Mouse (Mus musculus): Measurements from ENCODE around the gene Esam. TPM values are rescaled to one million over a fixed set of nuclear protein-coding genes. Genes with fewer than 3 reads are reported as not detected.

Esam gene
- polyA plus RNA-seq, 1 experiment from 2014 or later: 34.1 TPM

DNA sequence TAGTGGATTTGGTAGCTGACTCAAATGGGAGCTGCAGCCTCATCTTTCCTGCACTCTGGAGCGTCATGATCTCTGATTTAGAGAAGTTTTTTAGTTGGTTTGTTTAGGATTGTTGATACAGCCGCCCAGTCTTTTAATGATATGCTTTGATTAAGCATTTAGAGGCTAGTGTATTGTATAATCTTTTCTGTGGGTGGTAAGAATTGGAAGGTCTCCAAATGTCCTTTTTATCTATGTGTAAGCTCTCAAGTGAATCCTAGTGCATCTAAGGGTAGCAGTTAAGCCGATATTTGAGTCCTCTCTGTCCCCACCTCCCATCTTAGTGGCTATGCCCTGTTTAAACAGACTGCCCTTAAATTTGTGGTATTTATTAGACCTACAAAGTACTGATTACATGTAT is 13.4 kb upstream of the Esam start:
- no peak for DNase-seq (ENCODE audit: low spot score)
- 94% methylated on average over 3 of the region's 3 CpGs for WGBS
- Histone ChIP-seq H3K9me3 (no peaks in the 10 kb centered on the region), H3K4me3 (no peak overlapping the region), H3K36me3 (peaks cover 17% of the 10 kb centered on the region), H3K4me1 (replicated peaks) (no peaks in the 10 kb centered on the region), H3K27me3 (ENCODE audit: insufficient read depth, poor library complexity, severe bottlenecking) (no peaks in the 10 kb centered on the region), H3K27ac (no peak overlapping the region)

DNA sequence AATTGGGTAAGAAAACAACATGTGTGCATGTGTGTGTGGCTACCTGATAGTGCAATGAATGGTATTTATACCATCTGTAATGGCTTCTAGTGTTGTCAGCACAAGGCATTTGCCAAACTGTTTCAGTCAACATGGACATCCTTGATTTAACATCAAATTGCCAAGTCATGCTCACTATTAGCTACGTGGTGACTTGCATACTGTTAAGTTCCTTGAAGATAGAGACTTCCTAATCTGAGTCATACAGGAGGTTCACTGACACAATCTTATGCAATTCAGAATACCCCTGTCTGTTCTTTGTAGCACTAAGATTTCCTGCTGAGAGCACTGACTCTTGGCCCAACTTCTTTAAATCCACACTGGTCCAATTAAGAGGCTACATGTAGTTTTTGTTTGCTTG is 10.4 kb upstream of the Esam start:
- Histone ChIP-seq H3K4me1 (replicated peaks) (no peaks in the 10 kb centered on the region), H3K9me3 (no peaks in the 10 kb centered on the region), H3K27ac (no peak overlapping the region), H3K36me3 (peaks cover 45% of the 10 kb centered on the region), H3K4me3 (no peak overlapping the region), H3K27me3 (ENCODE audit: insufficient read depth, poor library complexity, severe bottlenecking) (no peaks in the 10 kb centered on the region)
- no peak for DNase-seq (ENCODE audit: low spot score)
- 94% methylated on average over 1 of the region's 1 CpGs for WGBS

DNA sequence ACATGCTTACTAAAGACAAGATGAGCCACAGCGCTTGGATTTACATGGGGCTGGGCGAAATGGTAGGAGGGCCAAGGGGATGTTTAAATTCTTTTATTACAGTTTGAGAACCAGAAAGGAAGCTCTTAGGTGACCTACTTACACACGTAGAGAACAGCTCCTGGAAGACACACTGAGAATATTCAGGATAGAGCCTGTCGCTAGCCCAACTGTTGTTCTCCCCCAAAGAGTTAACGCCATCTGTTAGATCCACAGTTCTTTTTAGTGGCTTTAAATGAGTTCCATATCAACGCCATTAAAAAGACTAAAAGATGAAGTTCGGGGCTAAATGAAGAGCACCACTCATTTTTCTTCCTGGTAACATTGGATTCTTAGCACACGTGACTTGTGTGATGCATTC is 8.9 kb upstream of the Esam start:
- DNase-seq (ENCODE audit: low spot score): no peak
- Histone ChIP-seq H3K4me3 (no peak overlapping the region), H3K27ac (no peak overlapping the region), H3K27me3 (ENCODE audit: insufficient read depth, poor library complexity, severe bottlenecking) (no peaks in the 10 kb centered on the region), H3K9me3 (no peaks in the 10 kb centered on the region), H3K4me1 (replicated peaks) (no peaks in the 10 kb centered on the region), H3K36me3 (peaks cover 59% of the 10 kb centered on the region)
- WGBS: 92% methylated on average over 8 of the region's 8 CpGs

- DNase-seq (ENCODE audit: low spot score): no peak
- Histone ChIP-seq H3K4me1 (replicated peaks) (no peaks in the 10 kb centered on the region), H3K4me3 (no peak overlapping the region), H3K9me3 (no peaks in the 10 kb centered on the region), H3K36me3 (peaks cover 69% of the 10 kb centered on the region), H3K27me3 (ENCODE audit: insufficient read depth, poor library complexity, severe bottlenecking) (no peaks in the 10 kb centered on the region), H3K27ac (no peak overlapping the region)
- WGBS: 96% methylated on average over 2 of the region's 2 CpGs
Observed at GRCm38 (mm10) chr9:37519995-37520394, 7.9 kb upstream of the Esam start.

DNA sequence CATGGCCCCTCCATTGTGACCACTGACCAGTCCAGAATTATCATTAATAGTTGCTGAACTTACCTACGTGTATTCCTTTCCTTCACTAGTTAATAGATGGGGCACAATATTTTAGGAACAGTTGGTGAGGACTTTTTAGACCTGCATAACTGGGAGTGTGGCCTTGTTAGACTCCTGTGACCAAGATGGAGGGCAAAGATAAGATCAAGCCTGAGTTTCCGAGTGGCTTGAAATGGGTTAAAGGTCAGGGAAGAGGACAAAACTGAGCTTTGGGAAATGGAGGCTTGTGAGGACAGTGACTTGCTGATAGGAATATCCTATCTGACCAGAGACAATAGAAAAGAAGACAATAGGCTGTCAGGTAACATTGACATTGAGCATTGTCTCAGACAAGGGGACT is 2.4 kb upstream of the Esam start:
- Histone ChIP-seq H3K27me3 (ENCODE audit: insufficient read depth, poor library complexity, severe bottlenecking) (peaks cover 51% of the 10 kb centered on the region), H3K36me3 (peaks cover 59% of the 10 kb centered on the region), H3K9me3 (no peaks in the 10 kb centered on the region), H3K4me1 (replicated peaks) (peaks cover 24% of the 10 kb centered on the region), H3K4me3 (no peak overlapping the region), H3K27ac (no peak overlapping the region)
- DNase-seq (ENCODE audit: low spot score): no peak
- 86% methylated on average over 2 of the region's 2 CpGs for WGBS

DNA sequence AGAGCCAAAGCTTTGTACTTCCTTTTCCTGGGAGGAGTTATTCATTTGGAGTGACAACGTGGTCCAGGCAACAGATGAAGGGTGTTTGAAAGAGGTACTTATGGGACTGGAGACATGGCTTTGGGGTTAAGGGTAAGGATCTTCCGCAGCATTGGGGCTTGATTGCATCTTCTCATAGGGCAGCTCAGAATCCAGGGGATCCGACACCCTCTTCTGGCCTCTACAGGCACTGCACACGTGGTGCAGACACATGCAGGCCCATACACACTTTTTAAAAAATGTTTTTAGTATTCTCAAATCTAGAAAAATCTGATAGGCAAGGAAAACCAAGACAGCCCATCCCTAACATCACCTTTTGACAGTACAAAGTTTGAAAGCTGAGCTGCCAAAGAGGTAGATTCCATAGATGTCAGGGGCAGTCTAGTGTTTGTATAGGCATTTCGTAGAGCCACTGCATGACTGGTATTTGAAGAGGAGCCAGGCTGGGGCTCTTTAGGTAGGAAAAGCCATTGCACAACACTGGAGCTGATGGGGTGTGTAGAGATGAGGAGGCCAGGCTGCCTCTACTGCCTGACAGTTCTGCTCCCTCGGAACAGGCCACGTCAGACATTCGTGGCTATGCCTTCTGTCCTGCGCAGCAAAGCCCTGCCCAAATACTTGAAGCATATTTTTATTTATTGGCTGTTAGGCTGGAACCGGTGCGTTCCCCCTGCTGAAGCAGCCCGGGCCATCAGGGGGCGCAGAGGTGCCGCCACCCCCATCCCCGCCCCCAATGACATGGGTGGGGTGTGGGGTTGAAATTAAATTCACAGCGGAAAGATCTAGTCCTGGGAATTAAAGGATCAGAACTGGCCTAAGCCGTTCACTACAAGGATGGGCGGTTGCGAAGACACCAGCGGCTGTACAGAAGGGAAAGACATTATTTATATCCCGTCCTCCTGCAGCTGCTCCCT is 1.2 kb upstream of the Esam start:
- 20% methylated on average over 21 of the region's 21 CpGs for WGBS
- peaks cover 35% of the 10 kb centered on the region for H3K4me1 ChIP-seq (replicated peaks)
- H3K36me3 ChIP-seq: peaks cover 49% of the 10 kb centered on the region
- H3K27ac ChIP-seq: no peak overlapping the region
- no peaks in the 10 kb centered on the region for H3K9me3 ChIP-seq
- H3K4me3 ChIP-seq: peak overlapping the region; percentile 42; the same call in 1 of the 2 replicates
- peaks cover 64% of the 10 kb centered on the region for H3K27me3 ChIP-seq (ENCODE audit: insufficient read depth, poor library complexity, severe bottlenecking)
- DNase-seq (ENCODE audit: low spot score): peak; percentile 30

DNA sequence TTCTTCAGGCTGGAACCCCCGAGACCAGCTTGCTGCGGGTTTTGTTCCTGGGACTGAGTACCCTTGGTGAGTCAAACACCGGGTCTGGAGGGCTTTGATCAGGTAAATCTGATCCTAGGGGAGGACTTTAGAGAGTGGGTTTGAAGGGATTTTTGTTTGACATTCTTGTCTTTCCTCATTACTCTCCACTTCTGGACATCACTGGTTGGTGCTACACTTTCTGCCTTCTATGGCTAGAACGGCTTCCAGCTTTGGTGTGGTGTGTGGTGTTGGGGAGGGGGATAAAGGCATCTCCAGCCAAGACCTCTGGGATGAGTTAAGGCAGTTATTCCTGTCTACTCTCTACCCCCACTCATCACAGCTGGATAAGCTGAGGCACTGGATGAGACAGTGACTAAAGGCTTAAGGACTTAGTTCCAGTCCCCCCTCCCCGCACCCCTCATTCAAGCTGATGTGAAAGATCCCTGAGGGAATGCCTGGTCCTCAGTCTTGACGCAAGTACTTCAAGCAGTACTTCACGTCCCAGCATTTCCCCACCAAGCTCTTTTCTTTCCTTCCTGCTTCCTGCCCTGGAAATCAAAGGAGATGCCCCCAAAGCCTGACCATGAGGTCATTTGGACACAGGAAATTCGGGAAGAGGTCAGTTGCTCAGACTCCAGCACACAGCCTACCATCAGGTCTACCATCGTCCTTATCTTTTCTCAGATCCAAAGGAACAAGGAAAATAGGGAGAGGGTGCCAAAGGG is 520 bp downstream of the Esam start:
- H3K27ac ChIP-seq: 0 out of 2 replicates have a peak overlapping the region, but pooled peaks have one; percentile 3

DNA sequence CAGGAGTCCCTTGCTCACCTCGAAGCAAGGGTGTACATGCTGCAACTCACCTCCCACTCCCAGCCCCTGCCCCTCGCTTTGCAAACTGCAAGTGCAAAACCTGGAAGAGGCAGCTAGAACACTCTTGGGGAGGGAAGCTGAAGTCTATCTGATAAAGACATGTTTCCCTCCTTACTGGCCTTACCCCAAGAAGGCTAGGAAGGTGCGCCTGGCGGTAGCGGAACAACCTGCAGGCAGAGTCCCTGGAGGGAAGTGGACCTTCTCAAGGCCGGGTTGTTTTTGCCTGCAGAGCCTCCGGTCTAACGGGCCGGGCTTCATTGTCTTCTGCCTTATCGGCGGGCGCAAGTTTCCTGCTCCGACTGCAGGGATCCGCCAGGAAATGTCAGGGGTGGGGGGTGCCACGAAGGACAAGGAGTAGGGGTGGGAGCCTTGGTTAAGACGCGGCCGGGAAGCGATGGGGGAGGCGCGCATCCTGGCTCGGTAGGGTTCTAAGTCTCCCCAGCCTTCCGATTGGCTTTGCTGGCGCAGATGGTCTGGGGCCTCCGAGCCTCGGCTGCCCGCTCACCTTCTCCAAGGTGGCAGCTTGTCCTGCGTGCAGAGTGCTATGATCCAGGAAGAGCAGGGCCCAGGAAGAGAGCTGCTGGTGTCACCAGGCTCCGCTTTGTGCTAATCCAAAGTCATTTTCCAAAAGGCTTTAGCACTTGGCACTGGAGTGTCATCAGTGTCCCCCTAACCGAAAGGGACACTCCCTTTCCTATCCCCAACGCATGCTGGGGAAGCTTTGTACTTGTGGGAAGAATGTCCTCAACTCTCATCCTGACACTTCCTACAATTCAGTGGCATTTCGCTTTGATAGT is 2.4 kb downstream of the Esam start:
- H3K4me1 ChIP-seq (replicated peaks): peaks cover 35% of the 10 kb centered on the region
- H3K27me3 ChIP-seq (ENCODE audit: insufficient read depth, poor library complexity, severe bottlenecking): peaks cover 87% of the 10 kb centered on the region
- peaks cover 15% of the 10 kb centered on the region for H3K36me3 ChIP-seq
- no peaks in the 10 kb centered on the region for H3K9me3 ChIP-seq
- peak overlapping the region; percentile 29; the same call in 1 of the 2 replicates for H3K27ac ChIP-seq
- peak; percentile 55 for DNase-seq (ENCODE audit: low spot score)
- H3K4me3 ChIP-seq: peak overlapping the region; percentile 48
- under 1% methylated on average over 32 of the region's 32 CpGs for WGBS

More for the DNA sequence above, 520 bp downstream of the Esam start:
- peaks cover 32% of the 10 kb centered on the region for H3K36me3 ChIP-seq
- peak overlapping the region; percentile 42 for H3K4me3 ChIP-seq
- H3K4me1 ChIP-seq (replicated peaks): peaks cover 35% of the 10 kb centered on the region
- no peaks in the 10 kb centered on the region for H3K9me3 ChIP-seq
- H3K27me3 ChIP-seq (ENCODE audit: insufficient read depth, poor library complexity, severe bottlenecking): peaks cover 81% of the 10 kb centered on the region
- DNase-seq (ENCODE audit: low spot score): no peak
- WGBS: 18% methylated on average over 9 of the region's 9 CpGs

DNA sequence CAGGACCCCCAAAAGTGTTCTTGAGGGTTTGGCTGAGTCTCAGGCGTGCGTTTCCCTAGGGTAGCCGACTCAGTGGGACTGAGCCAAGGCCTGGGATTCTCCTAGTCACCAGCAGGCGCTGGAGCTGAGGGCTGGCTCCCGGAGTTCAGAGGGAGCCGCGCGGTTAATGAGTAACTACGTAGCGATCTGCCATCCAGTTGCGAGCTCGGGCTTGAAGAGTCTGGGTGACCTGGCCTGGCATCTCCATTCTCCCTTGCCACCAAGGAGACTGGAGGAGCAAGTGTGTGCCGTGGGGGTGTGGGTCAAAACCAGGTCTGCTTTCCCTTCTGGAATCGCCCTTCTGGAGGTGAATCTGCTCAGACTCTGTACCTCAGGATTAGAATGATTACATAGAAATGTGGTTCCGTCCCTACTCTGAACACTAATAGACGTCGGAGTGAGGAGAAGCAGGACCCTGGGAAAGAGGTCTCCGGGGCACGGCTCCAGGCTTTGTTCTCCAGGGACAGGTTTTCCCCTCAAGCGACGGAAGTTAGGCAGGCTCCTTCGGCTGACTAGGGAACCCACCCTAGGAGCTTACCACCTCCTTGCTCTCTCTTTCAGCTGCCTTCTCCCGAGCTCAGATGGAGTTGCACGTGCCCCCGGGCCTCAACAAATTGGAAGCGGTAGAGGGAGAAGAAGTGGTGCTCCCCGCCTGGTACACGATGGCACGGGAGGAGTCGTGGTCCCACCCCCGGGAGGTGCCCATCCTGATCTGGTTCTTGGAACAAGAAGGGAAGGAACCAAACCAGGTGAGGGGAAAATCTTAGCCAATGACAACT is 3.2 kb downstream of the Esam start:
- peaks cover 6% of the 10 kb centered on the region; the same call in 1 of the 2 replicates for H3K36me3 ChIP-seq
- H3K4me3 ChIP-seq: peak overlapping the region; percentile 48
- H3K4me1 ChIP-seq (replicated peaks): peaks cover 35% of the 10 kb centered on the region
- peaks cover 79% of the 10 kb centered on the region for H3K27me3 ChIP-seq (ENCODE audit: insufficient read depth, poor library complexity, severe bottlenecking)
- 0 out of 2 replicates have a peak overlapping the region, but pooled peaks have one; percentile 23 for H3K27ac ChIP-seq
- H3K9me3 ChIP-seq: no peaks in the 10 kb centered on the region
- 2% methylated on average over 31 of the region's 31 CpGs for WGBS
- peak; percentile 58 for DNase-seq (ENCODE audit: low spot score)

- DNase-seq (ENCODE audit: low spot score): no peak
- peaks cover 75% of the 10 kb centered on the region for H3K27me3 ChIP-seq (ENCODE audit: insufficient read depth, poor library complexity, severe bottlenecking)
- 75% methylated on average over 4 of the region's 4 CpGs for WGBS
- no peaks in the 10 kb centered on the region for H3K36me3 ChIP-seq
- H3K4me3 ChIP-seq: no peak overlapping the region
- peaks cover 7% of the 10 kb centered on the region; the same call in 1 of the 2 replicates for H3K4me1 ChIP-seq (replicated peaks)
- no peak overlapping the region for H3K27ac ChIP-seq
- no peaks in the 10 kb centered on the region for H3K9me3 ChIP-seq
Observed at GRCm38 (mm10) chr9:37536851-37537250, 9.0 kb downstream of the Esam start.

DNA sequence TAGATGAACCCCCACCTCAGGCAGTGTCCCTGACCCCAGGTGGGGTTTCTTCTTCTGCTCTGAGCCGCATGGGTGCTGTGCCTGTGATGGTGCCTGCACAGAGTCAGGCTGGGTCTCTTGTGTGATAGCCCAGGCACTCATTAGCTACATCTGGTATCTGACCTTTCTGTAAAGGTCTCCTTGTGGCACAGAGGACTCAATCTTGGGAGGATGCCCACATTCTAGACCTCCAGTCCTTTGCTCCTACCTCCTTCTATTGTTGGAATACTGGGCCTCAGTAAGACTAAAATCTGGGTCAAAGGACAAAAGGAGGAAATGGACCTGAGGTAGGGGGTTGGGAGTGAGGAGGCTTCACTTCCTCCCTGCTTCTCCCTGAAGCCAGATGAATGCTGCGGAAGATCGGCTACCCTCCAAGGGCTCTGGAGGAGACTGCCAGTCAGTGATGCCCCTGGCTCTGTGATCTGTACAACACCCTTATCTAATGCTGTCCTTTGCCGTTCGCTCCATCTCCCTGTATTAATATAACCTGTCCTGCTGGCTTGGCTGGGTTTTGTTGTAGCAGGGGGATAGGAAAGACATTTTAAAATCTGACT is 9.9 kb downstream of the Esam start:
- H3K36me3 ChIP-seq: no peaks in the 10 kb centered on the region
- H3K9me3 ChIP-seq: no peaks in the 10 kb centered on the region
- peaks cover 7% of the 10 kb centered on the region; the same call in 1 of the 2 replicates for H3K4me1 ChIP-seq (replicated peaks)
- no peak overlapping the region for H3K4me3 ChIP-seq
- no peak overlapping the region for H3K27ac ChIP-seq
- peaks cover 75% of the 10 kb centered on the region for H3K27me3 ChIP-seq (ENCODE audit: insufficient read depth, poor library complexity, severe bottlenecking)
- 77% methylated on average over 5 of the region's 5 CpGs for WGBS
- DNase-seq (ENCODE audit: low spot score): no peak

All from hindbrain, embryonic 10.5 days (tissue).